Mouse (Mus musculus) kidney, embryonic 14.5 days (tissue): ENCODE results near the gene Cabp2. TPM values are rescaled to one million over a fixed set of nuclear protein-coding genes. Genes with fewer than 3 reads are reported as not detected.
"Not testable (repeated sequence)": the region's sequence is repeated elsewhere in the genome, so short reads cannot be mapped to it uniquely, and the experiment has no call there.

Experiments
- ATAC-seq: fragments of 200-750 bp; cut with Nextera tagmentation; 2 replicates; pipeline ENCODE4 v1.8.0; 2017; ENCODE audit warnings: moderate number of reproducible peaks, mild to moderate bottlenecking, moderate TSS enrichment, moderate library complexity; ENCODE audit not compliant: low FRiP score, low TSS enrichment
- H3K27ac ChIP-seq: fragments of 300-500 bp; sonication (generic); 2 replicates; pipeline ENCODE4 v1.5.1; 2014; ENCODE audit warnings: low read depth, mild to moderate bottlenecking, low read length, moderate library complexity, mixed read lengths
- H3K27me3 ChIP-seq: fragments of 300-500 bp; sonication (generic); 2 replicates; pipeline ENCODE4 v1.6.1; 2014; ENCODE audit warnings: mild to moderate bottlenecking, low read length; ENCODE audit not compliant: control insufficient read depth, insufficient read depth
- H3K36me3 ChIP-seq: fragments of 300-500 bp; sonication (generic); 2 replicates; pipeline ENCODE4 v1.6.1; 2014; ENCODE audit warnings: low read length, mixed read lengths; ENCODE audit not compliant: control insufficient read depth, insufficient read depth
- H3K4me1 ChIP-seq: fragments of 300-500 bp; sonication (generic); 2 replicates; pipeline ENCODE4 v1.6.1; 2014; ENCODE audit warnings: low read length, mixed read lengths; ENCODE audit not compliant: control insufficient read depth, insufficient read depth
- H3K4me2 ChIP-seq: fragments of 300-500 bp; sonication (generic); replicated peaks from 2 replicates; pipeline ENCODE4 v1.6.1; 2014; ENCODE audit warnings: low read depth, mild to moderate bottlenecking, low read length
- H3K4me3 ChIP-seq: fragments of 300-500 bp; sonication (generic); 2 replicates; pipeline ENCODE4 v1.5.1; 2014; ENCODE audit warnings: mild to moderate bottlenecking, low read length
- H3K9ac ChIP-seq: fragments of 300-500 bp; sonication (generic); 2 replicates; pipeline ENCODE4 v1.6.1; 2014; ENCODE audit warnings: low read depth, mild to moderate bottlenecking, low read length, moderate library complexity
- H3K9me3 ChIP-seq: fragments of 300-500 bp; sonication (generic); 2 replicates; pipeline ENCODE4 v1.6.1; 2016; ENCODE audit warnings: low read length; ENCODE audit not compliant: control insufficient read depth
- WGBS: fragments of 180-500 bp; shearing (Covaris S2); extraction: QIAGEN DNeasy Blood & Tissue Kit; methylation state at CpG from one replicate; pipeline ENCODE4 v1.1.7; 2014; 5-methylcytosine and 5-hydroxymethylcytosine counted together
- polyA plus RNA-seq: library from polyadenylated mRNA; unstranded; fragments of >200 nt; fragmentation: Nextera tagmentation; extraction: Ambion mirVana; gene quantifications from 2 replicates; pipeline ENCODE4 v1.2.1, GENCODE M21; 2014

Gene Cabp2
- polyA plus RNA-seq, 1 experiment from 2014 or later: not detected

DNA sequence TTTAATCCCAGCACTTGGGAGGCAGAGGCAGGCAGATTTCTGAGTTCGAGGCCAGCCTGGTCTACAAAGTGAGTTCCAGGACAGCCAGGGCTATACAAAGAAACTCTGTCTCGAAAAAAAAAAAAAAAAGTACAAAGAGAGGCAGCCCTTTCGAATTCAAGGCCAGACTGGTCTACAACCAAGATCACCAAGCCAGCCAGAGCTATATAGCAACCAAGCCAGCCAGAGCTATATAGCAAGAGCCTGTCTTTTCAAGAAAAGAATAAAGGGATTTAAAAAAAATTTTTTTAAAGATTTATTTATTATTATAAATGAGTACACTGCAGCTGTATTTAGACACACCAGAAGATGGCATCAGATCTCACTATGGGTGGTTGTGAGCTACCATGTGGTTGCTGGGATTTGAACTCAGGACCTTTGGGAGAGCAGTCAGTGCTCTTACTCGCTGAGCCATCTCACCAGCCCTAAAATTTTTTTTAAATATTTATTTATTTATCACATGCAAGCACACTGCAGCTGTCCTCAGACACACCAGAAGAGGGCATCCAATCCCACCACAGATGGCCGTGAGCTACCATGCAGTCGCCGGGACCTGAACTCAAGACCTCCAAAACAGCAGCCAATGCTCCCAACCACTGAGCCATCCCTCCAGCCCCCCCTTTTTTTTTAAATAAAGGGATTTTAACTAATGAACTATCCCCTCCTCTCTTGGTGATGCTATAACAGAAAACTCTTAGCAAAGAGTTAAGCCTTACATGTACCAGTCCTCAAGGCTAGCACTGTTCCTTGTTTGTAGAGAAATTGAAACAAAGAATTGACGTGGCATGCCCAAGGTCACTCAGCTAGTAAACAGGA, 21.1 kb upstream of the Cabp2 start:
- not testable (repeated sequence) for H3K4me2 ChIP-seq, H3K9ac ChIP-seq, H3K4me3 ChIP-seq, H3K36me3 ChIP-seq, H3K4me1 ChIP-seq, H3K27me3 ChIP-seq, H3K9me3 ChIP-seq, H3K27ac ChIP-seq, ATAC-seq
- 92% methylated on average over 8 of the region's 8 CpGs for WGBS

GRCm38 (mm10) chr19:4060899-4061465, 20.4 kb upstream of the Cabp2 start:
- no peaks in the 10 kb centered on the region for H3K9me3 ChIP-seq
- H3K27ac ChIP-seq: no peak overlapping the region
- H3K27me3 ChIP-seq: no peaks in the 10 kb centered on the region
- no peak overlapping the region for H3K4me2 ChIP-seq
- H3K4me1 ChIP-seq: no peaks in the 10 kb centered on the region
- no peaks in the 10 kb centered on the region for H3K36me3 ChIP-seq
- H3K9ac ChIP-seq: no peak overlapping the region
- no peak for ATAC-seq
- whole genome bisulfite sequencing: 96% methylated on average over 6 of the region's 6 CpGs
- H3K4me3 ChIP-seq: no peak overlapping the region

DNA sequence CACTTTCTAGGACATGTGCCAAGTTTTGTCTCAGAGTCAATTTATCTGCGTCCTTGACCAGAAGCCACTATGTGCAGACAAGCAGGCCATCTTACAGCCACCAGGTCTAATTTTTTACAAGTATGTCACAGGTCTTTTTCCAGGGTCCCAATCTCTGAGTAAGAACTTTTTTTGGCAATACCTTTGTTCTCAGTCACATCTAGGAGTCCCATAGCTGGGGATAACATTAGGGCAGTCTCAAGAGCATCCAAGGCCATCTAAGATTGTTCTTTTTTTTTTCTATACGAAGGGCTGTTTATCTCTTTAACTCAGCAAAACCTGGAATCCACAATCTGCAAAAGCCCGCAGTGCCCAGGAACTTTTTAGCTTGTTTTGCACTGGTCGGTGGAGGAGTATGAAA, 18.0 kb upstream of the Cabp2 start:
- not testable (repeated sequence) for H3K27me3 ChIP-seq, ATAC-seq, H3K4me1 ChIP-seq, H3K36me3 ChIP-seq, H3K9me3 ChIP-seq, H3K9ac ChIP-seq, H3K27ac ChIP-seq, H3K4me3 ChIP-seq, H3K4me2 ChIP-seq
- WGBS: 71% methylated on average over 2 of the region's 4 CpGs

GRCm38 (mm10) chr19:4064501-4064900, 16.9 kb upstream of the Cabp2 start:
- H3K36me3 ChIP-seq, H3K9ac ChIP-seq, H3K27ac ChIP-seq, H3K4me2 ChIP-seq, H3K27me3 ChIP-seq, H3K4me3 ChIP-seq, ATAC-seq, H3K9me3 ChIP-seq, H3K4me1 ChIP-seq: not testable (repeated sequence)
- 29% methylated on average over 1 of the region's 11 CpGs for WGBS

GRCm38 (mm10) chr19:4066280-4066679, 15.1 kb upstream of the Cabp2 start:
- Histone ChIP-seq H3K4me2 (no peak overlapping the region), H3K9me3 (no peaks in the 10 kb centered on the region), H3K4me3 (no peak overlapping the region), H3K27ac (no peak overlapping the region), H3K27me3 (no peaks in the 10 kb centered on the region), H3K4me1 (no peaks in the 10 kb centered on the region), H3K9ac (no peak overlapping the region), H3K36me3 (no peaks in the 10 kb centered on the region)
- ATAC-seq: no peak
- 78% methylated on average over 6 of the region's 6 CpGs for WGBS

DNA sequence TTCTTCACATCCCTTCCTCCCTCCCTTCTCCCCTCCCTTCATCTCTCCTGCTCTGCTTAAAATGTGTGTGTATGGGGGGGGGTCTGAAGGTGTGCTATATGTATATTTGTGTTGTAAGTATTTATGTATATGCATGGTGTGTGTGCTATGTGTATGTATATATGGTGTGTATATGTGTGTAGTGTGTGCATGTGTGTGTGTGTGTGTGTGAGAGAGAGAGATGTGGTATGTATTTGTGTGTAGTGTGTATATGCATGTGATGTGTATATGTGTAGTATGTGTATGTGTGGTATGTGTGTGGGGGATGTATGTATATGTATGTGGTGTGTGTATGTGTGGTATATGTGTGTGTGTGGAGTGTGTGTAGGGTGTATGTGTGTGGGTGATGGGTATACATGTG, 14.5 kb upstream of the Cabp2 start:
- ATAC-seq: no peak
- Histone ChIP-seq H3K36me3 (no peaks in the 10 kb centered on the region), H3K9me3 (no peaks in the 10 kb centered on the region), H3K4me1 (no peaks in the 10 kb centered on the region), H3K4me2 (no peak overlapping the region), H3K27me3 (no peaks in the 10 kb centered on the region), H3K4me3 (no peak overlapping the region), H3K27ac (no peak overlapping the region), H3K9ac (no peak overlapping the region)

GRCm38 (mm10) chr19:4068242-4068641, 13.1 kb upstream of the Cabp2 start:
- H3K36me3 ChIP-seq, ATAC-seq, H3K27ac ChIP-seq, H3K4me2 ChIP-seq, H3K9me3 ChIP-seq, H3K4me3 ChIP-seq, H3K4me1 ChIP-seq, H3K27me3 ChIP-seq, H3K9ac ChIP-seq: not testable (repeated sequence)
- WGBS: 96% methylated on average over 2 of the region's 2 CpGs

DNA sequence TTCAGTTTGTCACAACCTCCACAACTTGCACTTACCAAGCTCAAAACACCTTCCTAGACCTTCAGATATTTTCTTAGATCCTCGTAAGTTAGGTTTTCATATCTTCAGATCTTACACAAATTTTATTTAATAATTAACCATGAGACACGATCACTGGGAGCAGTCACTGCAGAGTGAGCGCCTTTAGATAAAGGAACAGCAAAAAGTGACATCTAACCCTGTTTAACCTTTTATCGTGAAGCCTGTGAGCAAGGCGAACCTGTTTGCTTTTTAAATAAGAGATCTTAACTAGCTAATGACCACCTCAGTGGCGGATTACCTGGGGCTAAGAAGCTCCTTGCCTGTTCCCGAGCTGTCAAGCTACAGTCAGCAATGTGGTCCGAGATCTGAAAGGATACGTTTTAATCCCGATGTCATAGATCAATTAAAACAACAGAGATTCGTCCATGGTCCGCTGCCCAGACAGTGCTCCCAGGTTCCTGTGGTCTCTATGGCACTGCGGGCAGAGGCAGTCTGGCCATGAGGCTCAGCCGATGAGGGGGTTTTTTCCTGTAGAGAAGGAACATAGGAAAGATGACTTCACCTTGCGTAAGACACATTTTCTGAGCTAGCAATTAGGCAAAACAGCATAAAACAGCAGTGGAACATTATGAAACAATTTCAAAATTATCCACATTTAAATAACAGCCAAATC, 12.5 kb upstream of the Cabp2 start:
- Histone ChIP-seq H3K36me3 (no peaks in the 10 kb centered on the region), H3K4me2 (no peak overlapping the region), H3K9me3 (no peaks in the 10 kb centered on the region), H3K4me3 (no peak overlapping the region), H3K9ac (no peak overlapping the region), H3K27me3 (no peaks in the 10 kb centered on the region), H3K27ac (no peak overlapping the region), H3K4me1 (no peaks in the 10 kb centered on the region)
- WGBS: 66% methylated on average over 15 of the region's 15 CpGs
- ATAC-seq: no peak

- H3K4me2 ChIP-seq: no peak overlapping the region
- H3K27me3 ChIP-seq: no peaks in the 10 kb centered on the region
- no peaks in the 10 kb centered on the region for H3K4me1 ChIP-seq
- H3K36me3 ChIP-seq: no peaks in the 10 kb centered on the region
- no peak overlapping the region for H3K27ac ChIP-seq
- H3K4me3 ChIP-seq: no peak overlapping the region
- ATAC-seq: no peak
- WGBS: 82% methylated on average over 15 of the region's 15 CpGs
- H3K9me3 ChIP-seq: no peaks in the 10 kb centered on the region
- H3K9ac ChIP-seq: no peak overlapping the region
Observed at GRCm38 (mm10) chr19:4070311-4070710, 11.1 kb upstream of the Cabp2 start.
